Mouse (Mus musculus): Measurements from ENCODE around the gene Fgfr4. TPM values are rescaled to one million over a fixed set of nuclear protein-coding genes. Genes with fewer than 3 reads are reported as not detected.

Gene Fgfr4
- polyA plus RNA-seq, 1 experiment from 2014 or later: 0.27 TPM

GRCm38 (mm10) chr13:55167798-55168197 is 15.4 kb downstream of the Fgfr4 start:
- no peaks in the 10 kb centered on the region for H3K27me3 ChIP-seq (ENCODE audit: control insufficient read depth, insufficient read depth, low read length)
- H3K9me3 ChIP-seq (ENCODE audit: control insufficient read depth, low read length): no peaks in the 10 kb centered on the region
- H3K4me1 ChIP-seq (replicated peaks; ENCODE audit: control insufficient read depth, insufficient read depth, low read length): peaks cover 7% of the 10 kb centered on the region; the same call in 1 of the 2 replicates
- H3K4me2 ChIP-seq (ENCODE audit: low read depth, low read length, severe bottlenecking): no peak overlapping the region
- H3K9ac ChIP-seq (ENCODE audit: low read length): no peak overlapping the region
- ATAC-seq (replicated peaks; ENCODE audit: low FRiP score) (no peak), DNase-seq (ENCODE audit: low spot score) (no peak)
- no peaks in the 10 kb centered on the region for H3K36me3 ChIP-seq (ENCODE audit: control insufficient read depth, insufficient read depth, low read length)
- H3K27ac ChIP-seq (ENCODE audit: low read depth, low read length): no peak overlapping the region
- WGBS: 84% methylated on average over 11 of the region's 11 CpGs
- H3K4me3 ChIP-seq (ENCODE audit: low read depth, low read length): no peak overlapping the region

GRCm38 (mm10) chr13:55168255-55168654 is 15.8 kb downstream of the Fgfr4 start:
- Histone ChIP-seq H3K9me3 (ENCODE audit: control insufficient read depth, low read length) (no peaks in the 10 kb centered on the region), H3K4me1 (replicated peaks; ENCODE audit: control insufficient read depth, insufficient read depth, low read length) (peaks cover 7% of the 10 kb centered on the region; the same call in 1 of the 2 replicates), H3K27ac (ENCODE audit: low read depth, low read length) (no peak overlapping the region), H3K9ac (ENCODE audit: low read length) (no peak overlapping the region), H3K4me3 (ENCODE audit: low read depth, low read length) (no peak overlapping the region), H3K36me3 (ENCODE audit: control insufficient read depth, insufficient read depth, low read length) (no peaks in the 10 kb centered on the region), H3K27me3 (ENCODE audit: control insufficient read depth, insufficient read depth, low read length) (no peaks in the 10 kb centered on the region), H3K4me2 (ENCODE audit: low read depth, low read length, severe bottlenecking) (no peak overlapping the region)
- ATAC-seq (replicated peaks; ENCODE audit: low FRiP score) (no peak), DNase-seq (ENCODE audit: low spot score) (no peak)
- WGBS: 97% methylated on average over 5 of the region's 5 CpGs

- Histone ChIP-seq H3K36me3 (ENCODE audit: control insufficient read depth, insufficient read depth, low read length) (no peaks in the 10 kb centered on the region), H3K27ac (ENCODE audit: low read depth, low read length) (no peak overlapping the region), H3K4me3 (ENCODE audit: low read depth, low read length) (no peak overlapping the region), H3K4me1 (replicated peaks; ENCODE audit: control insufficient read depth, insufficient read depth, low read length) (peaks cover 7% of the 10 kb centered on the region; the same call in 1 of the 2 replicates), H3K4me2 (ENCODE audit: low read depth, low read length, severe bottlenecking) (no peak overlapping the region), H3K27me3 (ENCODE audit: control insufficient read depth, insufficient read depth, low read length) (no peaks in the 10 kb centered on the region), H3K9me3 (ENCODE audit: control insufficient read depth, low read length) (no peaks in the 10 kb centered on the region), H3K9ac (ENCODE audit: low read length) (no peak overlapping the region)
- DNase-seq (ENCODE audit: low spot score): no peak
- WGBS: 77% methylated on average over 13 of the region's 13 CpGs
- ATAC-seq (replicated peaks; ENCODE audit: low FRiP score): no peak
Measured at GRCm38 (mm10) chr13:55168958-55169369, 16.5 kb downstream of the Fgfr4 start.

- Histone ChIP-seq H3K36me3 (ENCODE audit: control insufficient read depth, insufficient read depth, low read length) (no peaks in the 10 kb centered on the region), H3K27ac (ENCODE audit: low read depth, low read length) (no peak overlapping the region), H3K27me3 (ENCODE audit: control insufficient read depth, insufficient read depth, low read length) (no peaks in the 10 kb centered on the region), H3K9ac (ENCODE audit: low read length) (peak overlapping the region; percentile 35), H3K9me3 (ENCODE audit: control insufficient read depth, low read length) (no peaks in the 10 kb centered on the region), H3K4me3 (ENCODE audit: low read depth, low read length) (peak overlapping the region; percentile 2; the same call in 1 of the 2 replicates), H3K4me2 (ENCODE audit: low read depth, low read length, severe bottlenecking) (peak overlapping the region; percentile 31; the same call in 1 of the 2 replicates), H3K4me1 (replicated peaks; ENCODE audit: control insufficient read depth, insufficient read depth, low read length) (peaks cover 7% of the 10 kb centered on the region; the same call in 1 of the 2 replicates)
- DNase-seq (ENCODE audit: low spot score): peak; percentile 50
- no peak for ATAC-seq (replicated peaks; ENCODE audit: low FRiP score)
- 21% methylated on average over 26 of the region's 26 CpGs for WGBS
Measured at GRCm38 (mm10) chr13:55171517-55172335, 19.3 kb downstream of the Fgfr4 start.

GRCm38 (mm10) chr13:55172336-55172770 is 19.9 kb downstream of the Fgfr4 start:
- Histone ChIP-seq H3K4me1 (replicated peaks; ENCODE audit: control insufficient read depth, insufficient read depth, low read length) (peaks cover 7% of the 10 kb centered on the region; the same call in 1 of the 2 replicates), H3K27ac (ENCODE audit: low read depth, low read length) (no peak overlapping the region), H3K27me3 (ENCODE audit: control insufficient read depth, insufficient read depth, low read length) (no peaks in the 10 kb centered on the region), H3K9me3 (ENCODE audit: control insufficient read depth, low read length) (no peaks in the 10 kb centered on the region), H3K9ac (ENCODE audit: low read length) (no peak overlapping the region), H3K4me2 (ENCODE audit: low read depth, low read length, severe bottlenecking) (no peak overlapping the region), H3K4me3 (ENCODE audit: low read depth, low read length) (no peak overlapping the region), H3K36me3 (ENCODE audit: control insufficient read depth, insufficient read depth, low read length) (no peaks in the 10 kb centered on the region)
- peak; percentile 33 for DNase-seq (ENCODE audit: low spot score)
- no peak for ATAC-seq (replicated peaks; ENCODE audit: low FRiP score)
- WGBS: 45% methylated on average over 7 of the region's 7 CpGs

GRCm38 (mm10) chr13:55174347-55174746 is 21.9 kb downstream of the Fgfr4 start:
- Histone ChIP-seq H3K27ac (ENCODE audit: low read depth, low read length) (no peak overlapping the region), H3K4me3 (ENCODE audit: low read depth, low read length) (no peak overlapping the region), H3K36me3 (ENCODE audit: control insufficient read depth, insufficient read depth, low read length) (no peaks in the 10 kb centered on the region), H3K9me3 (ENCODE audit: control insufficient read depth, low read length) (no peaks in the 10 kb centered on the region), H3K4me1 (replicated peaks; ENCODE audit: control insufficient read depth, insufficient read depth, low read length) (peaks cover 7% of the 10 kb centered on the region; the same call in 1 of the 2 replicates), H3K9ac (ENCODE audit: low read length) (no peak overlapping the region), H3K27me3 (ENCODE audit: control insufficient read depth, insufficient read depth, low read length) (no peaks in the 10 kb centered on the region), H3K4me2 (ENCODE audit: low read depth, low read length, severe bottlenecking) (no peak overlapping the region)
- WGBS: 68% methylated on average over 11 of the region's 11 CpGs
- DNase-seq (ENCODE audit: low spot score) (peak; percentile 30), ATAC-seq (replicated peaks; ENCODE audit: low FRiP score) (no peak)

- no peaks in the 10 kb centered on the region for H3K36me3 ChIP-seq (ENCODE audit: control insufficient read depth, insufficient read depth, low read length)
- WGBS: 90% methylated on average over 6 of the region's 6 CpGs
- peaks cover 7% of the 10 kb centered on the region; the same call in 1 of the 2 replicates for H3K4me1 ChIP-seq (replicated peaks; ENCODE audit: control insufficient read depth, insufficient read depth, low read length)
- ATAC-seq (replicated peaks; ENCODE audit: low FRiP score) (no peak), DNase-seq (ENCODE audit: low spot score) (peak; percentile 18)
- no peak overlapping the region for H3K4me2 ChIP-seq (ENCODE audit: low read depth, low read length, severe bottlenecking)
- no peaks in the 10 kb centered on the region for H3K27me3 ChIP-seq (ENCODE audit: control insufficient read depth, insufficient read depth, low read length)
- no peak overlapping the region for H3K9ac ChIP-seq (ENCODE audit: low read length)
- H3K4me3 ChIP-seq (ENCODE audit: low read depth, low read length): no peak overlapping the region
- H3K9me3 ChIP-seq (ENCODE audit: control insufficient read depth, low read length): no peaks in the 10 kb centered on the region
- no peak overlapping the region for H3K27ac ChIP-seq (ENCODE audit: low read depth, low read length)
Measured at GRCm38 (mm10) chr13:55176265-55176664, 23.8 kb downstream of the Fgfr4 start.

GRCm38 (mm10) chr13:55177903-55178496 is 25.6 kb downstream of the Fgfr4 start:
- DNase-seq (ENCODE audit: low spot score): peak; percentile 47
- H3K27me3 ChIP-seq (ENCODE audit: control insufficient read depth, insufficient read depth, low read length): no peaks in the 10 kb centered on the region
- H3K4me2 ChIP-seq (ENCODE audit: low read depth, low read length, severe bottlenecking): no peak overlapping the region
- H3K4me1 ChIP-seq (replicated peaks; ENCODE audit: control insufficient read depth, insufficient read depth, low read length): no peaks in the 10 kb centered on the region; the same call in 1 of the 2 replicates
- no peaks in the 10 kb centered on the region for H3K9me3 ChIP-seq (ENCODE audit: control insufficient read depth, low read length)
- H3K36me3 ChIP-seq (ENCODE audit: control insufficient read depth, insufficient read depth, low read length): no peaks in the 10 kb centered on the region
- no peak overlapping the region for H3K27ac ChIP-seq (ENCODE audit: low read depth, low read length)
- no peak for ATAC-seq (replicated peaks; ENCODE audit: low FRiP score)
- no peak overlapping the region for H3K9ac ChIP-seq (ENCODE audit: low read length)
- no peak overlapping the region for H3K4me3 ChIP-seq (ENCODE audit: low read depth, low read length)
- WGBS: 62% methylated on average over 4 of the region's 4 CpGs
